Mouse (Mus musculus) E14TG2a.4 (cell line): Measurements from ENCODE around the gene Bcl11a.

Experiments
- CTCF ChIP-seq: conservative IDR thresholded peaks from 2 replicates; pipeline ENCODE4 v1.5.1; 2014; ENCODE audit warnings: low read length
- NANOG ChIP-seq: IDR thresholded peaks from 2 replicates; pipeline ENCODE4 v1.6.1; 2014; ENCODE audit warnings: borderline replicate concordance, low read length, mixed read lengths
- POU5F1 ChIP-seq: IDR thresholded peaks from 2 replicates; pipeline ENCODE4 v1.6.1; 2014; ENCODE audit warnings: low read length, borderline replicate concordance

- TF ChIP-seq CTCF = no peak
- no peak; the same call in 1 of the 2 replicates for TF ChIP-seq POU5F1
- no peak for TF ChIP-seq NANOG
Observed at GRCm38 (mm10) chr11:24081687-24082384, 4.0 kb downstream of the Bcl11a start.
